Mouse (Mus musculus): ENCODE data around the gene Hoxd4.

GRCm38 (mm10) chr2:74689574-74690337 is 22.0 kb upstream of the Hoxd4 start:
- TF ChIP-seq POLR2A (IDR thresholded peaks at IDR 0.05; ENCODE audit: insufficient read length, low read depth) (no peak), SRF (IDR thresholded peaks at IDR 0.05; ENCODE audit: control insufficient read depth, insufficient read length, low read depth) (no peak)

Data from myocyte (in vitro differentiated cells).